In genomic region chr14:111729833-111730232, GRCm38 (mm10) we compare ENCODE assay signal across 21 mouse cellular contexts. TPM values are rescaled to one million over a fixed set of nuclear protein-coding genes. Genes with fewer than 3 reads are reported as not detected.
DNase-seq lines count a peak whose midpoint lies in the region; ATAC-seq lines count a peak whose summit lies in the region.
"Had no signal": no experiment of that assay in that cellular context is flagged by ENCODE, and none has a peak within 500 bp of the region (broad histone marks: within the 10 kb centered on the region; RNA-seq: fewer than 3 reads in every experiment).

No protein-coding gene starts in this region.

- no peak for DNase-seq in frontal cortex, postnatal 10 days (ENCODE audit: low spot score in 2 of 2)
- DNase-seq in heart, adult 9 months (ENCODE audit: low spot score in 2 of 2) = peak; percentile 2 to 21
- no peak for DNase-seq in heart, postnatal 4 days
- peak; percentile 9 for DNase-seq in right cerebral cortex, adult 18-20 months
- no peak for DNase-seq in right cerebral cortex, postnatal 10 days (ENCODE audit: low spot score in 2 of 2)
- DNase-seq in telencephalon, adult 2 months (ENCODE audit: low read depth, low spot score) = peak; percentile 24
- no peak for DNase-seq in adrenal gland, adult 2 months
- DNase-seq: adrenal gland, adult 8-10 months; adrenal gland, postnatal 25 days; B cell, adult 2 months; cerebellum, adult 11-12 months; cerebellum, adult 8-10 months; gastrocnemius, postnatal 25 days; kidney, adult 11 months had no signal

- ATAC-seq in frontal cortex, adult (ENCODE audit: low TSS enrichment) = peak; percentile 55; the same call in 1 of the 2 replicates
- ATAC-seq: forebrain, embryonic 13.5 days; forebrain, embryonic 16.5 days; hindbrain, embryonic 16.5 days; intestine, embryonic 15.5 days had no signal

RNA-seq across cellular contexts. Expression of gene Slitrk5, which starts 54.9 kb away (rescaled TPM):
- under 1 TPM; 0.38 to 0.41 TPM for total RNA-seq in heart, postnatal 4 days (2021)
- under 1 TPM; 0.29 to 0.35 TPM for total RNA-seq in adrenal gland, adult 2 months (2021)
- polyA plus RNA-seq in adrenal gland, adult 2 months (2012; rRNA removed) = 0.10 and 0.20 TPM in 2 replicates
- total RNA-seq: CH12.LX; heart, postnatal 25 days had no signal

Comparison
In these comparisons a context has a peak if more than half of its experiments do, and no peak if none do; other contexts are left out.
1. DNase-seq: peak in heart, adult 9 months (2 of 2), right cerebral cortex, adult 18-20 months (single experiment) and telencephalon, adult 2 months (single experiment); none in frontal cortex, postnatal 10 days (0 of 2), heart, postnatal 4 days (single experiment), right cerebral cortex, postnatal 10 days (0 of 2) and adrenal gland, adult 2 months (single experiment).